Mouse (Mus musculus) adrenal gland, postnatal 10 days (tissue): ENCODE measurements around the gene Akap10. TPM values are rescaled to one million over a fixed set of nuclear protein-coding genes. Genes with fewer than 3 reads are reported as not detected.

Experiments
- total RNA-seq, 2 experiments: library from RNA; stranded (reverse); gene quantifications; 2 replicates each; pipeline ENCODE4 v1.2.3; 2021

Gene Akap10
- total RNA-seq, 2 experiments from 2014 or later, result 22.2 to 26.8 TPM

Other genes with a start within 250 kb of the Akap10 start
- under 1 TPM; 0.78 to 0.85 TPM for gene Fam83g, start 246.2 kb downstream of the Akap10 start, total RNA-seq
- gene Slc5a10, start 209.4 kb downstream of the Akap10 start, total RNA-seq, result under 1 TPM in 1 of 2 experiments, not detected in 1; 0.15 TPM
- gene Prpsap2, start 168.2 kb downstream of the Akap10 start, total RNA-seq, result 10 to 100 TPM; 23.8 to 29.0 TPM
- 10 to 100 TPM; 35.7 to 36.9 TPM for gene Ulk2, start 75.2 kb downstream of the Akap10 start, total RNA-seq
- 10 to 100 TPM in 1 of 2 experiments, 1 to 10 TPM in 1; 9.7 to 12.4 TPM for gene Specc1, start 26.5 kb upstream of the Akap10 start, total RNA-seq